Mouse (Mus musculus): Measurements from ENCODE around the gene Errfi1. TPM values are rescaled to one million over a fixed set of nuclear protein-coding genes. Genes with fewer than 3 reads are reported as not detected.

Gene Errfi1
- polyA plus RNA-seq, 1 experiment from 2014 or later, result 17.3 TPM

- no peaks in the 10 kb centered on the region for H3K27me3 ChIP-seq
- no peak overlapping the region for H3K27ac ChIP-seq (replicated peaks)
- ATAC-seq (replicated peaks), result no peak
- no peaks in the 10 kb centered on the region for H3K9me3 ChIP-seq
- H3K4me3 ChIP-seq, result no peak overlapping the region
- WGBS, result 50% methylated on average over 20 of the region's 20 CpGs
- H3K36me3 ChIP-seq, result no peaks in the 10 kb centered on the region
- H3K9ac ChIP-seq (replicated peaks), result no peak overlapping the region
- no peaks in the 10 kb centered on the region for H3K4me1 ChIP-seq
- no peak overlapping the region for H3K4me2 ChIP-seq (replicated peaks)
These were observed 35.7 kb downstream of the Errfi1 start for GRCm38 (mm10) chr4:150889273-150889954.

GRCm38 (mm10) chr4:150889955-150890315 lies 36.2 kb downstream of the Errfi1 start:
- WGBS, result 54% methylated on average over 13 of the region's 13 CpGs
- H3K9ac ChIP-seq (replicated peaks), result no peak overlapping the region
- no peak overlapping the region for H3K4me2 ChIP-seq (replicated peaks)
- ATAC-seq (replicated peaks), result no peak
- no peak overlapping the region for H3K27ac ChIP-seq (replicated peaks)
- no peaks in the 10 kb centered on the region for H3K9me3 ChIP-seq
- H3K4me3 ChIP-seq, result no peak overlapping the region
- no peaks in the 10 kb centered on the region for H3K4me1 ChIP-seq
- no peaks in the 10 kb centered on the region for H3K27me3 ChIP-seq
- H3K36me3 ChIP-seq, result no peaks in the 10 kb centered on the region

GRCm38 (mm10) chr4:150891308-150891707 lies 37.6 kb downstream of the Errfi1 start:
- H3K27me3 ChIP-seq, result no peaks in the 10 kb centered on the region
- H3K4me1 ChIP-seq, result no peaks in the 10 kb centered on the region
- H3K27ac ChIP-seq (replicated peaks), result no peak overlapping the region
- H3K4me3 ChIP-seq, result no peak overlapping the region
- H3K9ac ChIP-seq (replicated peaks), result no peak overlapping the region
- no peak for ATAC-seq (replicated peaks)
- peaks cover 2% of the 10 kb centered on the region; the same call in 1 of the 2 replicates for H3K36me3 ChIP-seq
- 81% methylated on average over 5 of the region's 5 CpGs for WGBS
- no peaks in the 10 kb centered on the region for H3K9me3 ChIP-seq
- H3K4me2 ChIP-seq (replicated peaks), result no peak overlapping the region

GRCm38 (mm10) chr4:150894718-150895501 lies 41.2 kb downstream of the Errfi1 start:
- H3K36me3 ChIP-seq, result peaks cover 33% of the 10 kb centered on the region
- no peaks in the 10 kb centered on the region for H3K4me1 ChIP-seq
- 79% methylated on average over 8 of the region's 8 CpGs for WGBS
- H3K9ac ChIP-seq (replicated peaks), result no peak overlapping the region
- no peak overlapping the region for H3K27ac ChIP-seq (replicated peaks)
- ATAC-seq (replicated peaks), result no peak
- H3K4me2 ChIP-seq (replicated peaks), result no peak overlapping the region
- H3K9me3 ChIP-seq, result no peaks in the 10 kb centered on the region
- no peak overlapping the region for H3K4me3 ChIP-seq
- H3K27me3 ChIP-seq, result no peaks in the 10 kb centered on the region

- Histone ChIP-seq H3K36me3 (peaks cover 51% of the 10 kb centered on the region), H3K27ac (replicated peaks) (no peak overlapping the region), H3K9ac (replicated peaks) (no peak overlapping the region), H3K27me3 (no peaks in the 10 kb centered on the region), H3K4me2 (replicated peaks) (no peak overlapping the region), H3K9me3 (no peaks in the 10 kb centered on the region), H3K4me1 (no peaks in the 10 kb centered on the region), H3K4me3 (no peak overlapping the region)
- 93% methylated on average over 26 of the region's 26 CpGs for whole genome bisulfite sequencing
- ATAC-seq (replicated peaks), result no peak
These were observed 43.3 kb downstream of the Errfi1 start for GRCm38 (mm10) chr4:150896896-150897624.

- ATAC-seq (replicated peaks), result no peak
- Histone ChIP-seq H3K4me1 (no peaks in the 10 kb centered on the region), H3K27ac (replicated peaks) (no peak overlapping the region), H3K4me3 (no peak overlapping the region), H3K27me3 (no peaks in the 10 kb centered on the region), H3K9me3 (no peaks in the 10 kb centered on the region), H3K4me2 (replicated peaks) (no peak overlapping the region), H3K9ac (replicated peaks) (no peak overlapping the region), H3K36me3 (peaks cover 69% of the 10 kb centered on the region)
- 61% methylated on average over 13 of the region's 13 CpGs for WGBS
These were observed 45.1 kb downstream of the Errfi1 start for GRCm38 (mm10) chr4:150898716-150899365.

- H3K36me3 ChIP-seq, result peaks cover 79% of the 10 kb centered on the region
- H3K4me3 ChIP-seq, result no peak overlapping the region
- H3K9me3 ChIP-seq, result no peaks in the 10 kb centered on the region
- H3K27ac ChIP-seq (replicated peaks), result no peak overlapping the region
- WGBS, result 92% methylated on average over 13 of the region's 13 CpGs
- H3K4me1 ChIP-seq, result no peaks in the 10 kb centered on the region
- H3K4me2 ChIP-seq (replicated peaks), result no peak overlapping the region
- no peak for ATAC-seq (replicated peaks)
- H3K9ac ChIP-seq (replicated peaks), result no peak overlapping the region
- H3K27me3 ChIP-seq, result no peaks in the 10 kb centered on the region
These were observed 46.8 kb downstream of the Errfi1 start for GRCm38 (mm10) chr4:150900486-150900885.

GRCm38 (mm10) chr4:150901651-150902050 lies 47.9 kb downstream of the Errfi1 start:
- WGBS, result 54% methylated on average over 9 of the region's 9 CpGs
- Histone ChIP-seq H3K4me1 (no peaks in the 10 kb centered on the region), H3K36me3 (peaks cover 80% of the 10 kb centered on the region), H3K9me3 (no peaks in the 10 kb centered on the region), H3K27me3 (no peaks in the 10 kb centered on the region), H3K4me2 (replicated peaks) (no peak overlapping the region), H3K4me3 (no peak overlapping the region), H3K9ac (replicated peaks) (no peak overlapping the region), H3K27ac (replicated peaks) (no peak overlapping the region)
- no peak for ATAC-seq (replicated peaks)

GRCm38 (mm10) chr4:150902062-150902461 lies 48.3 kb downstream of the Errfi1 start:
- no peaks in the 10 kb centered on the region for H3K4me1 ChIP-seq
- no peak overlapping the region for H3K27ac ChIP-seq (replicated peaks)
- no peaks in the 10 kb centered on the region for H3K9me3 ChIP-seq
- no peak overlapping the region for H3K9ac ChIP-seq (replicated peaks)
- no peaks in the 10 kb centered on the region for H3K27me3 ChIP-seq
- no peak overlapping the region for H3K4me3 ChIP-seq
- H3K36me3 ChIP-seq, result peaks cover 78% of the 10 kb centered on the region
- no peak overlapping the region for H3K4me2 ChIP-seq (replicated peaks)
- ATAC-seq (replicated peaks), result no peak
- 93% methylated on average over 12 of the region's 12 CpGs for WGBS

GRCm38 (mm10) chr4:150903091-150903742 lies 49.5 kb downstream of the Errfi1 start:
- Histone ChIP-seq H3K27me3 (no peaks in the 10 kb centered on the region), H3K4me2 (replicated peaks) (no peak overlapping the region), H3K36me3 (peaks cover 67% of the 10 kb centered on the region), H3K27ac (replicated peaks) (no peak overlapping the region), H3K9ac (replicated peaks) (no peak overlapping the region), H3K9me3 (no peaks in the 10 kb centered on the region), H3K4me3 (no peak overlapping the region), H3K4me1 (0 out of 2 replicates have a peak, but pooled peaks cover 4% of the 10 kb centered on the region)
- WGBS, result 93% methylated on average over 14 of the region's 14 CpGs
- ATAC-seq (replicated peaks), result no peak

- Histone ChIP-seq H3K4me2 (replicated peaks) (no peak overlapping the region), H3K4me1 (peaks cover 18% of the 10 kb centered on the region), H3K27me3 (no peaks in the 10 kb centered on the region), H3K4me3 (no peak overlapping the region), H3K9ac (replicated peaks) (no peak overlapping the region), H3K36me3 (peaks cover 37% of the 10 kb centered on the region), H3K9me3 (no peaks in the 10 kb centered on the region), H3K27ac (replicated peaks) (no peak overlapping the region)
- WGBS, result 94% methylated on average over 8 of the region's 8 CpGs
- ATAC-seq (replicated peaks), result no peak
These were observed 53.4 kb downstream of the Errfi1 start for GRCm38 (mm10) chr4:150907099-150907498.
